Mouse (Mus musculus): Measurements from ENCODE around the gene Myh10.
A peak's percentile ranks its signal among the peaks of the same experiment; 100 is the strongest.
"Not testable (repeated sequence)": the region's sequence is repeated elsewhere in the genome, so short reads cannot be mapped to it uniquely, and the experiment has no call there.

Gene Myh10

DNA sequence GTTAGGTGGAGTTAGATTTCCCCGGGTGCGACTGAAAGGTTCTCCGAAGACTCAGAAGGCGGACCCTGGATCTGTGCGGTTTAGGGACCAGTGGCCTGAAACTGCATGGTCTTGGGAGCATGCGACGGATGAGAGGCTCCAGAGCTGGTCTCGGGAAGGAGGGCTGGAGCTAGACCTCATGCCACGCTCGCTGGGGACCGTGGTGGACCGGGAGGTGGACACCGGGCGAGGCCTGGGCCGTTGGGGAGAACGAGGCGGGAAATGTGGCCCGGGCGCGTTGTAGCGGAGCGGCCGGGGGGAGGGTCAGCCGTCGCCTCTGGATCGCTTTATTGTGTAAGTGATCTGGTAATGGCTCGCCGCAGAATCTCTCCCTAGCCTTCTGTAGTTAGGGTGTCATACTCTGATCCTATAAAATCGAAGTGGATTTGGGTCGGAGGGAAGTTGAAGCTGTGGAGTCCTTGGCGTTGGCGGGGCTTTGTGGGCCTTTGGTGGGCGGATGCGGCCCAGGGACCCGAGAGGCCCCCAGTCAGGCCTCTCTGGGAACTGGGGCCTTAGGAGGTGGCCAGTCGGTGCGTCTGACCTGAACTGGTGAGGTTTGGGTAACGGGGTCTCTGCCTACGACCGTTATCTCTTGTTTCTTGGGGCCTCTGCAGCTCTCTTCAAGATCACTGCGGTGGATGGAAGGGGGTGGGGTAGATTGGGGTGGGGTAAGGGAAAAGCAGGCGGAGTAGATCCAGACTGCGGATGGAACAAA lies 1.5 kb downstream of the Myh10 start:
- DNase-seq (ENCODE audit: low spot score in 2 of 2) = peak; percentile 23 to 33

GRCm38 (mm10) chr11:68693447-68694040 lies 2.2 kb downstream of the Myh10 start:
- DNase-seq (ENCODE audit: low spot score in 2 of 2) = no peak

DNA sequence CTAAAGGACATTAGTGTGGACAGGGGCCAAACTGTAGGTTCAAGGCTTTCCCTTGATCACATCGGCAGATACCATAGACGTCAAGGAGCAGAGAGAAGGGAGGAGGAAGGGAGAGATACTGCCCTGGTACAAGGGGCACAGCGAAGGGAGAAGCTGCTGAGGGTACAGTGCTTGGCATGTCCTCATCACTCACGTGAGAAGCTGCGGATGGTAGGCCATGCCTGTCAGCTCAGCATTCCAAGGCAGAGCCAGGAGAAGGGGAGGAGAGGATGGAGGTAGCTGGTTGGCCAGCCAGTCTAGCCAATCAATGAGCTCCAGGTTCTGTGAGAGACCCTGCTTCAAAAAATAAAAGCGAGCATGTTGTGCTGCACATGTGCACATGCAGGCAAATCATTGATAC lies 11.0 kb downstream of the Myh10 start:
- no peak for DNase-seq (ENCODE audit: low spot score in 2 of 2)

GRCm38 (mm10) chr11:68703360-68703759 lies 12.0 kb downstream of the Myh10 start:
- no peak for DNase-seq (ENCODE audit: low spot score in 2 of 2)

GRCm38 (mm10) chr11:68704258-68704657 lies 12.9 kb downstream of the Myh10 start:
- no peak for DNase-seq (ENCODE audit: low spot score in 2 of 2)

DNA sequence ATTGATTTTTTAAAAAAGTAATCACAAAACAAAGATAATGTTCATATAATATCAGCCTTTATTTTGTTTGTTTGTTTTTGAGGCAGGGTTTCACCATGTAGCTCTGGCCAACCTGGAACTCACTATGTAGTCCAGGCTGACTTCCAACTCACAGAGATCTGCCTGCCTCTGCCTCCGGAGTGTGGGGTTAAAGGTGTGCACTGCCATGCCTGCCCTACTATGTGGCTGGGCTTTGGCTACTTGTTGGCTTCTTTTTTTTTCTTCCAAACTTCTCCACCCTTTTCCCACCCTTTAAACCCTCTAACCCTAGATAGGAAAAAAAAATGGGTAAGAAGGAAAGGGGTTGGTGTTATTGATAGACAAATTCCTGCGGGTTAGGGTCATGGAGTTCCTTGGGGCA lies 13.5 kb downstream of the Myh10 start:
- no peak for DNase-seq (ENCODE audit: low spot score in 2 of 2)

- no peak for DNase-seq (ENCODE audit: low spot score in 2 of 2)
Observed at GRCm38 (mm10) chr11:68706524-68707429, 15.4 kb downstream of the Myh10 start.

DNA sequence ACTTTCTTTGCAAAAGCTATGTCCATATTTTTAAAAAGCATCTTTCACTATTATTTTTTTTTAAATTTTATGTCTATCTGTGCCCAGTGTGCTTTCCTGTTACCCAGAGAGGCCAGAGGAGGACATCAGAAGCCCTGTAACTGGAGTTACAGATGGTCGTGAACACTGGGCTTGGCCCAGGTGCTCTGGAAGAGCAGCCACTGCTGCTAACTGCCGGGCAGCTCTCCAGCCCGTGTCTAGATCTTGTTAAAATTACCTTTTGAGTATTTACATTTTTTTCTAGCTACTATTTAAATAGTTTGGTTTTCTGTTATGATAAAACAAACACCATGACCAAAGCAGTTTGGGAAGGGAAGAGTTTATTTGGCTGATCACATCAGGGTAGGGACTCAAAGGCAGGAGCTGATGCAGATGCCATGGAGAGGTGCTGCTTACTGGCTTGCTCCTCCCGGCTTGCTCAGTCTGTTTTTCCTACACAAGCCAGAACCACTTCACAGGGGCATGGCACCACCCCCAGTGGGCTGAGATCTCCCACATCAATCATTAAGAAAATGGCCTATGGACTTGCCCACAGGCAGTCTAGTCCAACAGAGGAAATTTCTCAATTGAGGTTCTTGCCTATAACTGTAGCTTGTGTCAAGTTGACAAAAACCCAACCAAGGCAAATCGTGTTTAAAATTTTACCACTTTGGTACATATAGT lies 16.7 kb downstream of the Myh10 start:
- no peak for DNase-seq (ENCODE audit: low spot score in 2 of 2)

- DNase-seq (ENCODE audit: low spot score in 2 of 2) = no peak
Observed at GRCm38 (mm10) chr11:68716167-68716566, 24.8 kb downstream of the Myh10 start.

GRCm38 (mm10) chr11:68717171-68717840 lies 25.9 kb downstream of the Myh10 start:
- no peak for DNase-seq (ENCODE audit: low spot score in 2 of 2)

GRCm38 (mm10) chr11:68719096-68719648 lies 27.8 kb downstream of the Myh10 start:
- no peak for DNase-seq (ENCODE audit: low spot score in 2 of 2)

GRCm38 (mm10) chr11:68719774-68720173 lies 28.4 kb downstream of the Myh10 start:
- no peak for DNase-seq (ENCODE audit: low spot score in 2 of 2)

DNA sequence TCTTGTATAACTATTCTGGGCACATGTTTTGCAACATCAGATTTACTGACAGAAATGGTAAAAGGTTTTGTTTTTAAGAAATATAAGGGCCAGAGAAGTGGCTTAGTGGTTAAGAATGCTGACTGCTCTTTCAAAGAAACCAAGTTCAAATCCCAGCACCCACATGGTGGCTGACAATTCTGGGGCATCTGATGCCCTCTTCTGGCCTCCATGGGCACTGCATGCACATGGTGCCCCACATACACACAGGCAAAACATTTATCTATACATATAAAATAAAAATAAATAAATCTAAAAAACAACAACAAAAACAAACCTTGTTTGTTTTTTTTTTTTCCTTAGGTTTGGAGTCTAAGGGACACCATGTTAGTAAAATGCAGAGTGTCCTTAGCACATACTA lies 32.8 kb downstream of the Myh10 start:
- no peak for DNase-seq (ENCODE audit: low spot score in 2 of 2)

DNA sequence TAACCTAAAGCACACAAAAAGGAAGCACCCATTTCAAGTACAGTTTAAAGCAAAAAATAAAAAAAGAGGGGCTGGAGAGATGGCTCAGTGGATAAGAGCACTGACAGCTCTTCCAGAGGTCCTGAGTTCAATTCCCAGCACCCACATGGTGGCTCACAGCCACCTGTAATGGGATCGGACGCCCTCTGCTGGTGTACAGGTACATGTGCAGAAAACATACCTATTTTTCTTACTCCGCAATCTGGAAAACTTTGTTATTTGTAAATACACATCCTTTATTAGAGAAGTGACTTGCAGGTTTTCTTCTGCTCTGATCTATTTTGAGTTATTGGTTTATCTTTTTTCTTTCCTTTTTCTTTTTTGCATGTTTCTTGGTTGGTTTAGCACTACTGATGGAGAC lies 37.3 kb downstream of the Myh10 start:
- DNase-seq (ENCODE audit: low spot score in 2 of 2) = no peak

DNA sequence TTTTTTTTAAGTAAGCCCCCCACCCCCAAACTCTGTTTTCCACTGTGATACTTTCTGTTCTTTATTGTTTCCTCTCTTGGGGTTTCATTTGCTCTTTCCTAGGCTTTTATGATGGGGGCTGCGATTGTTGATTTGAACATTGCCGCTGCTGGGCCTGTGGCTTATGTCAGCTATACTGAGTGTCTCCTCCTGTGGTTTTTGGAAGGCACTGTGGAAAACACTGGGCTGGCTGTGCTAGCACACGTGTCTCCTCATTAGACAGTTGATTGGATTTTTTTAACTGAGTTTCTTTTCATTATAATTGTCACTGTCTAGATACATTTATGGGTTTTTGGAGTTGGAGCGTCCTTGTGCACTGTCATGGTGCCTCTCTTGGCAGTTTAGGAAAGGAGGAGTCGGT lies 39.4 kb downstream of the Myh10 start:
- no peak for DNase-seq (ENCODE audit: low spot score in 2 of 2)

DNA sequence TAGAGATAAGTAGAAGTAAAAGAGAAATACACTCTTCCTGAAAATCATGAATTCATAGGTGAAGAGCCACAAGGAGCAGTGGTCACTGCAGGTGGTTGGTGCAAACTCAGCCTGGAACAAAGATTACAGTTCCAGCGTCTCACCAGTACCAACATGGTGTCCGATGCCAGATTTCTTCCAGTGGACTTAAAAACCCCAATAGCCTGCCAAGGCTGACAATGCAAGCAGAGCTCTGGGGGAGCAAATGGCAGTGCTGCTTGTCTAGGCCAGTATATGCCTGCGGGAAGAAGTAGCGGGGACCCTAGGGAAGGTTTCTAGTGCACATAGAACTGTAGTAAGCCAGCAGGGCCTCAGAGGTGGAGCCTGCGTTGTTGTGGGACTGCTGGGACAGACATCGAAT lies 40.7 kb downstream of the Myh10 start:
- no peak for DNase-seq (ENCODE audit: low spot score in 2 of 2)

DNA sequence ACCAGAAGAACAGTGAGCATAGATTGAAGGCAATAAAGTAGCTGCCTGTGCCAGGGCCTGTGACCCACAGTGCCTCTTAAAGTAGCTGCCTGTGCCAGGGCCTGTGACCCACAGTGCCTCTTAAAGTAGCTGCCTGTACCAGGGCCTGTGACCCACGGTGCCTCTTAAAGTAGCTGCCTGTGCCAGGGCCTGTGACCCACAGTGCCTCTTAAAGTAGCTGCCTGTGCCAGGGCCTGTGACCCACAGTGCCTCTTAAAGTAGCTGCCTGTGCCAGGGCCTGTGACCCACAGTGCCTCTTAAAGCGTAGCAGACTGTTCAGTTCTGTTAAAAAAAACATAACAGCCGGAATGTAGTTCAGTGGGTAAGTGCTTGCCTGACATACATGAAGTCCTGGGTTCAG lies 42.0 kb downstream of the Myh10 start:
- not testable (repeated sequence) for DNase-seq (ENCODE audit: low spot score in 2 of 2)

DNA sequence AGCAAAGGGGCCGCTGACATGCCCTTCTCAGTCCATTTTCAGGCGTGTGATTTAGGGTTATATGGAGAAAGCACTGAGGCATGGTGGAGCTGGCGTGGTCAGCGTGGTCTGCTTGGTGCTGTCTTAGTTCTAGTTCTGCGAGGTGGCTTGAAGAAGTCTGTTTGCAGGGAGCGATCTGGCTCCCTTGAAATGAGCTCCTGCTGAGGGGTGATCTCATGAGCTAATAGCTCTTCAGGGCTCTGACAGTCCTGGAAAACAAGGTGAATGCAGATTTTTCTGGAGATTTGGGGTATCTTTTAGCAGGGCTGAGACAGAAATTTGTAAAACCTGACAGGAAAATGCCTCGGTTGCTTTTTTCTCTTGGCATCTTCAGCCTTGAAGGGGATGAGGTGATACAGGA lies 48.1 kb downstream of the Myh10 start:
- DNase-seq (ENCODE audit: low spot score in 2 of 2) = no peak

GRCm38 (mm10) chr11:68742658-68743057 lies 51.3 kb downstream of the Myh10 start:
- DNase-seq (ENCODE audit: low spot score in 2 of 2) = no peak

GRCm38 (mm10) chr11:68744150-68744549 lies 52.8 kb downstream of the Myh10 start:
- DNase-seq (ENCODE audit: low spot score in 2 of 2) = no peak

Data from frontal cortex, postnatal 25 days (tissue).